Mouse (Mus musculus): ENCODE results near the gene Gpm6a. TPM values are rescaled to one million over a fixed set of nuclear protein-coding genes. Genes with fewer than 3 reads are reported as not detected.
"Not testable (repeated sequence)": the region's sequence is repeated elsewhere in the genome, so short reads cannot be mapped to it uniquely, and the experiment has no call there.

The Gpm6a gene
- total RNA-seq, 2 experiments from 2014 or later = 1,094 to 1,151 TPM

DNA sequence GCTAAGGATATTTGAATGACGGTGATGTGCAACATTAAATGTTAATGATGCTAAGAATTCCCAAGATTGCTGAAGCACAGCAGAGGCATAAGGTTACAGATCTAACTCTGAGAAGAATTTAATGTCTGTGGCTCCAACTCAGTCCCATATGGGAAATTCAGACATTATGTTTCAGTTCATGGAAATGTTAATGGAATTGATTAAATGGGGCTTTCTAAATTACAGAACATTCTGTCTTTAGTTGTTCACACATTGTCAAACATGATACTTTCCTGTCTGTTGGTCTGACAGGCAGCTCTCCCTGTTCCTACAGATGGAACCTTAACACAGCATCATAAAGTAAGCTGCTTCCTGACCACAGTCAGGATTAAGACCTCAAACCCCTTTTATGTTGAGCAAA lies 47.8 kb downstream of the Gpm6a start:
- no peak for DNase-seq (ENCODE audit: extremely low spot score in 1 of 2, low spot score in 1 of 2)

DNA sequence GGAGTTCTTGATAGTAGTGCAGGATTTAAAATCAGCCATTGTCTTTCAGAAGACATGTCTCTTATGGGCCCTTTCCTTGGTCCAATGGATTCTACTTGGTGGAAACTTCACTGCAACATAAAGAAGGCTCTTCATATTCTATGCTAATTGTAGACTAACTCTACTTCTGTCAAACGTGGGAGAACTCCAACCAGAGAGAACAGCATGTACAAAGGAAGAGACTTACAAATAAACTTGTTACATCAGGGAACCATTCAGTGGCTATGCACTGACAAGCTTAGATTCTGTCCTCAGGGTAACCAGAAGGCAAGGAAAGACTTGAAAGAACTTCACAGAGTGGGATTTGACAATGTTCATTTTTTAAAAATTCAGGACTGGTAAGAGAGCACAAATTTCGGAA lies 48.3 kb downstream of the Gpm6a start:
- no peak for DNase-seq (ENCODE audit: extremely low spot score in 1 of 2, low spot score in 1 of 2)

DNA sequence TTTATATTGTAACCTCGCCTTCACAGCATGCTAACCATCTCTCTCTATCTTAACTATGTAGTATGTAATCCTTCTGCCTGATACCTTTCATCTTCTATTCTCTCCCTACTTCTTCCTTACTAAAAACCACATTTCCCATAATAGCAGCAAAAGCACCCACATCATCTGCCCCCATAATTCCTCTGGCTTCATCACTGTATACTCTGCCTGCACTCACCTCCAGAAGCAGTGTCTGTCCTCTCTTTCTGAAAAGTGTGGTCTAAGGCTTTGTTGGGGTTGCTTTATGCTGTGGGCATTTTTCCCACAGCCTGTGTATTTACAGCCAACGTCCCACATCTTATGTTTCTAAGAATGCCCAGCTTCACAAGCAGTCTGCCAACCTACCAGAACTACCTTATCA lies 57.6 kb downstream of the Gpm6a start:
- no peak for DNase-seq (ENCODE audit: extremely low spot score in 1 of 2, low spot score in 1 of 2)

DNA sequence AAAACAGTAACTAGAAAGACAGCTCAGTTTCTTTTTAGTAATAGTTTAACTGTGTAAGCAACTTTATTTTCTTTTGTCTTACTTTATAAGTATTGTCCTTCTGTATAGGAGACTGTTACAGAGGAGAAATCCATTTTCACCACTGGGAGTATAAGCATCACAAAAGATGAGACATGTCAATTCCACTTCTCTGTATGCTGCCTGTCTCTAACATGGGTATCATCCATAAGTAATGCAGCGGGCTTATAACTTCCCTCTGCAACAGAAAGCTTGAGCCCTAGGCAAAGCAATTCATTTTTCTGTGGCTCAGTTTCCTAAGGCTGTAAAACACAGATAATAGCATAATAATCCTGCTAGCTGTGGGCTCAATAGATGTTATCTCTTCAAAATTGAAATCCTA lies 62.4 kb downstream of the Gpm6a start:
- no peak for DNase-seq (ENCODE audit: extremely low spot score in 1 of 2, low spot score in 1 of 2)

DNA sequence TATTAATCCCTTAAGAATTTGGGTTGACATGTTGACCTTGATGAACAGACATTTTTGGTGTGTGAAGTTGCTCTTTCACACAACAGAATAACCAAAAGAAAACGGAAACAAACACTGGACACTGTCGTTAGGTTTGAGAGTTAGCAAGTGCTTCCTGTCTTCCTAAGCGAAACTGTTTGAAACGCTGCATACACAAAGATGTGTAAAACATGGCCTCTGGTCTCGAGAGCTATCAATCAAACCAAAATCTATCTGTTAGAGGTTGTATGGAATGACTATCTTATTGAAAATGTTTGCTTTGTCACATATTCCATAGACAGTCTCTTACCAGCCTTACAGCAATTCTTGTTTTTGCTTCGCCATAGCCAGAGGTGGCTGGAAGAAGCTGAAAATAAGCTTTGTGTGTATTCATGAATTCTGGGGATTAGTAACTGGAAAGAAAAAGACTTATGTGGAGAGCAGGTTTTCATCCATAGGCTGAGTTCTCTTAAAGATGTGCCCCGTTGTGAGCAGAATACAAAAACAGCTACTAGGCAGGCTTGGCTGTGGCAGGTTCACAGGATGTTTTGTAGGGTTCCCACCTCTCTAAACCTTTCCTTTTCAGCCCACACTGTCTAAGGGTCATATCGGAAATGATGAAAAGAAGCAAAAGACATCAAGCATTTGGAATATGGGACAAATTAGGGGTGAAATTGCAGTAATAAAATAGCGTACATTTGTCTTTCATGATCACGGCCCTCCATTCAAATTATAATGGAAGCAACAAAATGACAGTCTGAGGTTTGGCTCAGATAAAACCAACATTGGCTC lies 71.4 kb downstream of the Gpm6a start:
- DNase-seq (ENCODE audit: extremely low spot score in 1 of 2, low spot score in 1 of 2) = no peak

DNA sequence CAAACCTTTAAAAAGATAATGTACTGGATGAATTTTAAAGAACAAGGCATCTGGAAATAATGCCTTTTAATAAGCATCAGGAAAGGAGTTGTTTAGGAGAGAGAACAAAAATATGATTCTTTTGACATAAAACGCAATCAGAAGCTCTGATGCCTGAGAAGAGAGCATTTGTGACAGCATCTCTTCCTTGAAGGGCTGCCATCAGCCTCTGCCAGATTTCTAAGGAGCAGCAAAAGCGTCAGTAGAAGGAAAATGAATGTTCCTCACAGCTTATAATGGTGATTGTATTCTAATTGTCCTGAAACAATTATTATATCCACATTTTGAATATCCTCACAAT lies 72.0 kb downstream of the Gpm6a start:
- DNase-seq (ENCODE audit: extremely low spot score in 1 of 2, low spot score in 1 of 2) = no peak

DNA sequence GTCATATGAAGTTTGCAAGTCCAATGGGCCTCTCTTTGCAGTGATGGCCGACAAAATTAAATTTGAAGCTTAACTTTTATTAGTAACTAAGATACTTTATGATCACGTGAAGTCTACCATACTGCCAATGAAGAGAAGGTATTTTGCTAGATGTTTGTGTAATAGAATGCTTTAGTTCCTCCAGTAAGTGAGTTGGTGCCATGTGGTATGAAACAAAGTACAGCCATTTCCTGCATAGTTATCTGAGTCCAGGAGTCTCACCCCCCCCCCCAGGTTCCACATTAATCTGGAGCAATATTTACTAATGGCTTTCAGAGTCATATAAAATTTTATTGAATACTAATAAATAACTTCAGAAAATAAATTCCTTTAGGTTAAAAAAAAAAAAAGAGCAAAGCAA lies 73.7 kb downstream of the Gpm6a start:
- no peak for DNase-seq (ENCODE audit: extremely low spot score in 1 of 2, low spot score in 1 of 2)

DNA sequence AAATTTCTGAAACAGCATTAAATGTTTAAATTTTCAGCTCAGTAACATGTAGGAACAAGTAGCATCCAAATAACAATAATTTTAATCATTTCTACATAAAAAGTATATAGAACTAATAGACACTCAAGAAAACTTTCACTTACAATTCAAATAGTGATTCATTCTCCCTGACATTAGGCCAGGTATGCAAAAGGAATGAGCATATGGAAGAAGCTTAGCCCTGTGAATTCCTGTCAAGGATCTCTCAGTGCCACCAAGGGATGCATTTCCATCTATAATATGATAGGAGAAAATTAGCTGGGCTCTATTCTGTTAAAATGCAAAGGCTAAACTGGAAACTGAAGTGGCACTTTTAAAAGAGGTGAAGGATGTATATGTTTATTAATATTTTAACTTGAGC lies 76.5 kb downstream of the Gpm6a start:
- DNase-seq (ENCODE audit: extremely low spot score in 1 of 2, low spot score in 1 of 2) = no peak

DNA sequence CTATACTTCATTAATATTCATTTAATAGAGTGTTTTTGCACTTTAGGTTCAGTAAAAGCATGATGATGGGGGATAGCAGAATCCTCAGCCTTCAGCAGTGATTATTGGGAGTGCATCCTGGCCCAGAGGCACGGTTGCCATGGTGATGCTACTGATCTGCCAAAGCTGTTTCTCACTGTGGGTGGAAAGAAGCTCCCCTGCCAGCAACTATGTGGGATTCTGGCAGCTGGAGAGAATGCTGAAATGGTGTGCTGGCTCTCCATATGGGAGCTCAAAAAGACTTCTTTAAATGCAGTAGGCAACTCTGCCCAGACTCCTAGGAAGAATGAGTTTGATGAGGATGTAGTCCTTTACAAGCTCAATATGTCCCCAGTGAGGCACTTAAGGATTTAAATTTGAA lies 79.7 kb downstream of the Gpm6a start:
- DNase-seq (ENCODE audit: extremely low spot score in 1 of 2, low spot score in 1 of 2) = peak; percentile 70 to 75

DNA sequence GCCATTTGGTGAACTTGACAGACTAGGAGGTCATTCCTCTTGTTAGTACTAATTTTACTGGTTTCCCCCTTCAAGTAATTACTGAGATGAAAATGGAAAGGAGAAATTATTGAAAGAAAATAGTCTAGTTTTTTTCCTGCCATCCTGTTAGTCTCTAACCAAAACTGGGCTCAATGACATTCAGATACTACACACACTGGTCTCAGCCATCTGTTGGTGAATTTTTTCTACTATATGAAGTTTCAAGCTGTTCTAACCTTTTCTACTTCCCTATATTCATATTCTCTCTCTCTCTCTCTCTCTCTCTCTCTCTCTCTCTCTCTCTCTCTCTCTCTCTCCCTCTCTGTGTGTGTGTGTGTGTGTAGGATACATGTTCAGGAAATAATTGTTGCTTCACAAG lies 80.8 kb downstream of the Gpm6a start:
- DNase-seq (ENCODE audit: extremely low spot score in 1 of 2, low spot score in 1 of 2) = no peak

DNA sequence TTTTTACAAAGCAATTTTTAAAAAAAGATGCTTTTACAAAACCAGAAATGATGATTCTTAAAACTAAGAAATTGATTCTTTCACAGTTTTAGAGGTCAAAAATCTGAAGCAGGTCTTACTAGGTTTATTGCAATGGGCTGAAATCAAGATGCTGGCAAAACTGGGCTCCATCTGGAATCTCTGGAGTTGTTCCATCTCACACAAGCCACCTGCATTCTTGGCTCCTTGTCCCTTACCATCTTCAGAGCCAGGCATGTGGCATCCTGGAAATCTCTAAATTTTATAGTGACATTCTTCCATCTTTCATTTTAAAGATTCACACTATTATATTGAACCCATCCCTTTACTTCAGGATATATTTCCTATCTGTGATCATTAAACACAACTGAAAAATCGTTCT lies 88.3 kb downstream of the Gpm6a start:
- no peak for DNase-seq (ENCODE audit: extremely low spot score in 1 of 2, low spot score in 1 of 2)

DNA sequence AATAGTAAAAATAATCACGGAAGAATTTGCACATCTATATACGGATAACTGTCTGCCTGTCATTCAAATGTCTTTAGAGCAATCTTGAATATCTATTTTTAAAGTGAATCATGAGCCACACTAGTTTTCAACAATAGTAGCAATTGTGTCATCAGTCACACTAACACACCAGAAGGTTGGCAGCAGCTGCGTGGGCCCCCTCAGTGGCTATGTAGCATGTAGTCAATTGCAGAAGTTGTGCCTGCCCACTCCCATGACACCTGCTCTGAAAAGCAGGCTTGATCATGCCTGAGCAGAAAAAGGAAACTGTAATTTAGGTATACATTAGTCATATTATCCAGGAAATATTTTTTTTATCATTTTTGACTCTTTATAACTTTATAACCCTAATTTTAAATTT lies 93.8 kb downstream of the Gpm6a start:
- peak; percentile 38 to 59 for DNase-seq (ENCODE audit: extremely low spot score in 1 of 2, low spot score in 1 of 2)

DNA sequence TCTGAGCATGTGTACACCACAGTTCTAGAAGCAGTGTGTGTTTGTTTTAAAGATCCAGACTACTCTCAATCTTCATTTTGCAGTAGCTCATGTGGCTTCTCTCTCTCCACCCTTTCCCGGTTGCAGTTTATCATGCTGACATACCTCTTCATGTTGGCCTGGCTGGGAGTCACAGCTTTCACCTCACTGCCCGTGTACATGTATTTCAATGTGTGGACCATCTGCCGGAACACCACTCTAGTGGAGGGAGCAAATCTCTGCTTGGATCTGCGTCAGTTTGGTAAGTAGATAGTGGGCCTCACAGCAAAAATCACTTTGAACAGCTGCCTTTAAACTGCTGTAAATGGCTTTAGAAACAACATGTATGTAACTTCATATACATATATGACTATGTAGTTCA lies 95.3 kb downstream of the Gpm6a start:
- DNase-seq (ENCODE audit: extremely low spot score in 1 of 2, low spot score in 1 of 2) = no peak

DNA sequence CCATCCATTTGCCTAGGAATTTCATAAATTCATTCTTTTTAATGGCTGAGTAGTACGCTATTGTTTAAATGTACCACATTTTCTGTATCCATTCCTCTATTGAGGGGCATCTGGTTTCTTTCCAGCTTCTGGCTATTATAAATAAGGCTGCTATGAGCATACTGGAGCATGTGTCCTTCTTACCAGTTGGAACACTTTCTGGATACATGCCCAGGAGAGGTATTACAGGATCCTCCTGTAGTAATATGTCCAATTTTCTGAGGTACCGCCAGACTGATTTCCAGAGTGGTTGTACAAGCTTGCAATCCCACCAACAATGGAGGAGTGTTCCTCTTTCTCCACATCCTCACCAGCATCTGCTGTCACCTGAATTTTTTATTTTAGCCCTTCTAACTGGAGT lies 114.2 kb downstream of the Gpm6a start:
- not testable (repeated sequence) for DNase-seq (ENCODE audit: extremely low spot score in 1 of 2, low spot score in 1 of 2)

DNA sequence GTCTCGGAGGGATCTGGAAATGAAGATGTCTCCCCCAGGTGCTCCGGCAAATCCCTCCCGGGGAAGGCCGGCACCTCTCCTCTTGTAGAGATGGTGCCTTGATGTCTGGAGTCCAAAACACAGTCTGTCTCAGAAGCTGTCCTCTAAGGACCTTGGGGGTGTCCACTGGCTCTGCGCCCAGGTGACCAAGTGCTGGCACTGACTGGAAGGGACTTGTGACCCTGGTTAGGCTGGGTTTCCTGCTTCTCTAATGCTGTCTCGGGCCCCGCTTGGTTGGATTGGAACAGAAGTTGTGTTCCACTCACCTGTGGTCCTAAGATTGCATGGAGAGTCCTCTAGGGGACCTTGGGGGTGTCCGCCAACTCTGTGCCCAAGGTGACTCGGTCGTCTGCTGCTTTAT lies 118.8 kb downstream of the Gpm6a start:
- no peak for DNase-seq (ENCODE audit: extremely low spot score in 1 of 2, low spot score in 1 of 2)

DNA sequence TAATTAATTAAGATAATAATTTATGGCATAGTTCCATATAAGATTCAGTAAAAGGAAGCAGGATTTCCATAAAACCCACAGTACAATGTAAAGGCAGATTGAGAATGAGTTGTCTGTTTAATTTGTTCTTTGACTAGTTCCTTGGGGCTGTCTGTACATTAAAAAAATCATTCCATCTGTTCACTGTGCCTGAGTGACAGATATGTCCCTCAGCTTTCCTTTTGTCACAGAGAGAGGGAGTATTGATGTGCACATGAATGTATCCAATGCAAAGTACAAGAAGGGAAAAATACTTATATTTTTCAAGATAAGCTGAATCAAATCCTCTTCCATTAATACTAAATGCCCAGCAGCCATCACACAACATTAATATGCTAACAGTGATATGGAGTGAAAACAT lies 147.6 kb downstream of the Gpm6a start:
- DNase-seq (ENCODE audit: extremely low spot score in 1 of 2, low spot score in 1 of 2) = no peak

DNA sequence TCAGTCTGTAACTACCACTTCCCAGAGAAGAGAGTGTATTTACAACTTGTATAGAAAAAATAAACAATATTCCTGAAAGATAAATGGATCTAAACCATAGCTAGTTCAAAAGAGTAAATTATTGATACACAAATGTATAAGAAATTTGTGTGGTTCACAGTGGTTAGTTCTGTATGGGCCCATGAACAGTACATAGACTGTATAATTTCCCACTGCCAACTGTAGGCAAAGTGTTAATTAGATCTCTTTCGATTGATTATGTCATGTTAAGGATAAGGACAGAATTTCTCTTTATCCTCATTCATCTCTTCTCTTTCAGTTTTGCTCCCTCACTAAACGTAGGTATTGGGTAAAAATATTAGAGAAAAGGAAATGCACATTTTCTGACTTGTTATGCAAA lies 148.4 kb downstream of the Gpm6a start:
- DNase-seq (ENCODE audit: extremely low spot score in 1 of 2, low spot score in 1 of 2) = no peak

DNA sequence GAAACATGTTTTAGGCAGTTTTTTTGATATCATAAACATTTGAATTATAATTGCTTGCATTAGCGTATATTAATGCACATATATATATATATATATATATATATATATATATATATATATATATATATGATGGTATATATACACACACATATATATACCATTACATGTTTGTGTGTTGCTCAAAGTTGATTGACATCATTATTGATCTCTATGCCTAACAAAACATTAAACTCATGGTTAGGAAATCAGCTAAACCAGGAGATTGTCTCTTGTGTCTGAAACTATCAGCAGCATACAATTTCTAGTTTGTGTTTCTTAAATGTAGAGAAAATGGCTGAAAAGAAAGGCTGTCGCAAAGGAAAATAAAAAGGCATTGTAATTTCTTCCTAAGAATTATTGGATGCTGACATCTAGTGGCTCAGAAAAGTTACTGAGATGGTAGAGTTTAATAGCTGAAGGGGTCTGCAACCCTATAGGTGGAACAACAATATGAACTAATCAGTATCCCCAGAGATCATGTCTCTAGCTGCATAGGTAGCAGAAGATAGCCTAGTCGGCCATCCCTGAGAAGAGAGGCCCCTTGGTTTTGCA lies 149.3 kb downstream of the Gpm6a start:
- DNase-seq (ENCODE audit: extremely low spot score in 1 of 2, low spot score in 1 of 2) = no peak

Measured in layer of hippocampus, postnatal 25 days (tissue).